Mouse (Mus musculus) midbrain, postnatal 0 days (tissue): ENCODE results near the gene H2-DMb2. TPM values are rescaled to one million over a fixed set of nuclear protein-coding genes. Genes with fewer than 3 reads are reported as not detected.

Source experiments
- ATAC-seq: fragments of 200-750 bp; cut with Nextera tagmentation; 2 replicates; pipeline ENCODE4 v1.8.0; 2017; ENCODE audit warnings: moderate number of reproducible peaks, mild to moderate bottlenecking, moderate TSS enrichment, moderate library complexity; ENCODE audit not compliant: low FRiP score
- DNase-seq: peaks from one replicate; pipeline ENCODE4 v3.0.0-alpha.2; 2015; ENCODE audit warnings: low spot score
- H3K27ac ChIP-seq: fragments of 300-500 bp; sonication (generic); 2 replicates; pipeline ENCODE4 v1.5.1; 2014; ENCODE audit warnings: low read depth, mild to moderate bottlenecking, low read length, mixed read lengths
- H3K27me3 ChIP-seq: fragments of 300-500 bp; sonication (generic); 2 replicates; pipeline ENCODE4 v1.6.1; 2014; ENCODE audit warnings: low read length, control low read depth, mixed read lengths; ENCODE audit not compliant: insufficient read depth
- H3K36me3 ChIP-seq: fragments of 300-500 bp; sonication (generic); 2 replicates; pipeline ENCODE4 v1.6.1; 2014; ENCODE audit warnings: low read length, control low read depth, mixed read lengths; ENCODE audit not compliant: insufficient read depth
- H3K4me1 ChIP-seq: fragments of 300-500 bp; sonication (generic); 2 replicates; pipeline ENCODE4 v1.6.1; 2014; ENCODE audit warnings: mild to moderate bottlenecking, control low read depth, antibody characterized with exemption, low read length, mixed read lengths; ENCODE audit not compliant: insufficient read depth
- H3K4me2 ChIP-seq: fragments of 300-500 bp; sonication (generic); 2 replicates; pipeline ENCODE4 v1.6.1; 2014; ENCODE audit warnings: low read depth, mild to moderate bottlenecking, low read length, mixed read lengths; ENCODE audit not compliant: poor library complexity, severe bottlenecking
- H3K4me3 ChIP-seq: fragments of 300-500 bp; sonication (generic); 2 replicates; pipeline ENCODE4 v1.5.1; 2014; ENCODE audit warnings: low read depth, mild to moderate bottlenecking, low read length, moderate library complexity
- H3K9ac ChIP-seq: fragments of 300-500 bp; sonication (generic); replicated peaks from 2 replicates; pipeline ENCODE4 v1.6.1; 2014; ENCODE audit warnings: mild to moderate bottlenecking, low read length, moderate library complexity, mixed read lengths; ENCODE audit not compliant: poor library complexity, severe bottlenecking
- H3K9me3 ChIP-seq: fragments of 300-500 bp; sonication (generic); 2 replicates; pipeline ENCODE4 v1.6.1; 2016; ENCODE audit warnings: low read length, control low read depth
- CTCF ChIP-seq: IDR thresholded peaks from 2 replicates; pipeline ENCODE4 v1.5.1; 2016; ENCODE audit warnings: antibody characterized with exemption, mild to moderate bottlenecking
- WGBS: fragments of 180-500 bp; shearing (Covaris S2); extraction: QIAGEN DNeasy Blood & Tissue Kit; methylation state at CpG from one replicate; pipeline ENCODE4 v1.1.7; 2014; 5-methylcytosine and 5-hydroxymethylcytosine counted together
- polyA plus RNA-seq: library from polyadenylated mRNA; unstranded; fragments of >200 nt; fragmentation: Nextera tagmentation; extraction: Ambion mirVana; gene quantifications from 2 replicates; pipeline ENCODE4 v1.2.1, GENCODE M21; 2015
- total RNA-seq: library from RNA; depleted of rRNA; stranded (reverse); fragments of >200 nt; gene quantifications from 2 replicates; pipeline ENCODE4 v1.2.3, GENCODE M21; 2014

Gene H2-DMb2
- total and polyA plus RNA-seq, 2 experiments from 2014 or later = 0.16 to 1.6 TPM

DNA sequence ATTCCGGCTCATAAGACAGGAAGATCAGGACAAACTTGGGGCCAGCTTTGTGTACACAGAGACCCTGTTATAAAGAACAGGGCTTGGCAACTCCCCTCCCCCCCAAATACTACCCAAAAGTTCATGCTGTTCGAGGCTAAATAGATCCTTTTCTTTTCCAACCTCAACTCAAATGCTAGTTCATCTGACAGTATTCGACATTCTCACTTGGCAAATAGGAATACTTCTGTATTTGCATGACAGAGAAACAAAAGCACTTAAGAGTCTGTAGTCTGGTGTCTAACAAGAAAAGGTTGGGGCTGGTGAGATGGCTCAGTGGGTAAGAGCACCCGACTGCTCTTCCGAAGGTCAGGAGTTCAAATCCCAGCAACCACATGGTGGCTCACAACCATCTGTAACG lies 34.6 kb upstream of the H2-DMb2 start:
- no peaks in the 10 kb centered on the region for H3K27me3 ChIP-seq
- peaks cover 30% of the 10 kb centered on the region for H3K36me3 ChIP-seq
- H3K27ac ChIP-seq = no peak overlapping the region
- H3K9ac ChIP-seq = no peak overlapping the region
- no peak overlapping the region for H3K4me2 ChIP-seq
- WGBS = 89% methylated on average over 5 of the region's 6 CpGs
- H3K4me1 ChIP-seq = no peaks in the 10 kb centered on the region
- no peak for ATAC-seq
- no peak overlapping the region for H3K4me3 ChIP-seq
- no peaks in the 10 kb centered on the region; the same call in 1 of the 2 replicates for H3K9me3 ChIP-seq
- TF ChIP-seq CTCF = no peak
- no peak for DNase-seq

- ATAC-seq = 0 out of 2 replicates have a peak, but pooled peaks have one; percentile 25
- 0 out of 2 replicates have a peak overlapping the region, but pooled peaks have one; percentile 26 for H3K27ac ChIP-seq
- peaks cover 37% of the 10 kb centered on the region for H3K36me3 ChIP-seq
- no peaks in the 10 kb centered on the region for H3K27me3 ChIP-seq
- 74% methylated on average over 14 of the region's 14 CpGs for WGBS
- H3K9ac ChIP-seq = no peak overlapping the region
- no peak overlapping the region for H3K4me3 ChIP-seq
- peak; percentile 70 for DNase-seq
- no peaks in the 10 kb centered on the region; the same call in 1 of the 2 replicates for H3K9me3 ChIP-seq
- no peaks in the 10 kb centered on the region for H3K4me1 ChIP-seq
- peak; percentile 67 for TF ChIP-seq CTCF
- no peak overlapping the region for H3K4me2 ChIP-seq
Observed at GRCm38 (mm10) chr17:34109038-34109805, 33.9 kb upstream of the H2-DMb2 start.

GRCm38 (mm10) chr17:34109806-34110195 lies 33.3 kb upstream of the H2-DMb2 start:
- no peak overlapping the region for H3K9ac ChIP-seq

DNA sequence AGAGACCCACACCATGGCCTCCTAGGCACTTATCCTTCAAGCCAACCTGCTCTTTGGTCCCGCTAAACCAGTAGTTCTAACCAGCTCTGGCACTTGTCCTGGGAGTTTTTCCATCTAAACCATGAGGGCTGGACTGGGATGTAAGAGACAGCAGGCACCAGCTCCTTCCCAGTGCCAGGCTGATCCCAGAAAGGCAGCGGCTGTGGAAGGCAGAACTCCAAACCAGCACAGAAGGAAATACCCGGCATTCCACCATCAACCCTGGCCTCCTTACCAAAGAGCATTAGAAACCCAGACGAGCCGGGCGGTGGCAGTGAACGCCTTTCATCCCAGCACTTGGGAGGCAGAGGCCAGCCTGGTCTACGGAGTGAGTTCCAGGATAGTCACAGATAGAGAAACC lies 32.8 kb upstream of the H2-DMb2 start:
- no peaks in the 10 kb centered on the region for H3K9me3 ChIP-seq
- ATAC-seq = no peak
- H3K4me3 ChIP-seq = no peak overlapping the region
- 50% methylated on average over 8 of the region's 8 CpGs for WGBS
- no peaks in the 10 kb centered on the region for H3K27me3 ChIP-seq
- TF ChIP-seq CTCF = no peak
- no peak overlapping the region for H3K9ac ChIP-seq
- H3K27ac ChIP-seq = no peak overlapping the region
- H3K4me2 ChIP-seq = no peak overlapping the region
- no peak for DNase-seq
- peaks cover 48% of the 10 kb centered on the region for H3K36me3 ChIP-seq
- H3K4me1 ChIP-seq = no peaks in the 10 kb centered on the region

More at GRCm38 (mm10) chr17:34109806-34110195, 33.3 kb upstream of the H2-DMb2 start:
- Histone ChIP-seq H3K4me3 (no peak overlapping the region), H3K4me1 (no peaks in the 10 kb centered on the region), H3K27me3 (no peaks in the 10 kb centered on the region), H3K36me3 (peaks cover 43% of the 10 kb centered on the region), H3K27ac (no peak overlapping the region), H3K4me2 (no peak overlapping the region), H3K9me3 (no peaks in the 10 kb centered on the region; the same call in 1 of the 2 replicates)
- ATAC-seq = 0 out of 2 replicates have a peak, but pooled peaks have one; percentile 15
- no peak for TF ChIP-seq CTCF
- 63% methylated on average over 3 of the region's 3 CpGs for WGBS
- no peak for DNase-seq

DNA sequence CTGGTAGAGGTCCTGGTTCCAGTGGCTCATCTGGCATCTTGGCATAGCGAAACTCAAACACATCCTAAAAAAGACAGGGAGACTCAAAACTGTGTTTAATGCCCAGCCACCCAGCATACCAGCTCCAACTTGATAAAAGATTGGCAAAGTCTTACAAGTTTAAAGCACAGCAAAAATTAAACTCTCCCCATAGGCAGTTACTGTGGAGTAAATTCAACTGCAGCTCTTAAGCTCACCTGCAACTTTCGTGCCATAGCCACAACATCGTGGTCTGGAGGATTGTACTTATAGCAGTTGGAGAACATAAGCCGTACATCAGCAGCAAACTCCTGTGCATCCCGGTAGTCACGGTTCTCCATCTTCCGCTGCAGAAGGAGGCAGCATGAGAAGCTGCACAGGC lies 29.0 kb upstream of the H2-DMb2 start:
- no peak for ATAC-seq
- no peak for TF ChIP-seq CTCF

GRCm38 (mm10) chr17:34116736-34117370 lies 26.3 kb upstream of the H2-DMb2 start:
- Histone ChIP-seq H3K4me2 (peak overlapping the region; percentile 86), H3K27me3 (no peaks in the 10 kb centered on the region), H3K27ac (0 out of 2 replicates have a peak overlapping the region, but pooled peaks have one; percentile 12), H3K9ac (peak overlapping the region; percentile 48), H3K4me1 (no peaks in the 10 kb centered on the region), H3K4me3 (peak overlapping the region; percentile 77), H3K36me3 (peaks cover 47% of the 10 kb centered on the region), H3K9me3 (no peaks in the 10 kb centered on the region)
- DNase-seq (no peak), ATAC-seq (no peak)
- no peak for TF ChIP-seq CTCF
- 35% methylated on average over 7 of the region's 7 CpGs for WGBS

More for the DNA sequence above, 29.0 kb upstream of the H2-DMb2 start:
- Histone ChIP-seq H3K9me3 (no peaks in the 10 kb centered on the region), H3K27ac (no peak overlapping the region), H3K27me3 (no peaks in the 10 kb centered on the region), H3K4me2 (no peak overlapping the region), H3K9ac (no peak overlapping the region), H3K36me3 (peaks cover 58% of the 10 kb centered on the region), H3K4me1 (no peaks in the 10 kb centered on the region), H3K4me3 (no peak overlapping the region)
- DNase-seq = no peak
- 92% methylated on average over 7 of the region's 7 CpGs for WGBS
